Mouse (Mus musculus): ENCODE results near the gene Naif1. TPM values are rescaled to one million over a fixed set of nuclear protein-coding genes. Genes with fewer than 3 reads are reported as not detected.

Naif1 gene
- total and polyA plus RNA-seq, 2 experiments, result 0.83 to 3.0 TPM

GRCm38 (mm10) chr2:32429215-32429891 lies 20.9 kb upstream of the Naif1 start:
- no peak overlapping the region for H3K27ac ChIP-seq (replicated peaks; ENCODE audit: insufficient read depth, low read depth, low read length)
- TF ChIP-seq CTCF (IDR thresholded peaks at IDR 0.05; ENCODE audit: low read depth, low read length) (no peak), POLR2A (IDR thresholded peaks at IDR 0.05; ENCODE audit: extremely low read depth, insufficient read depth, low read length) (no peak)
- no peaks in the 10 kb centered on the region for H3K36me3 ChIP-seq (ENCODE audit: control insufficient read depth, insufficient read depth, low read length)
- peaks cover 16% of the 10 kb centered on the region for H3K4me1 ChIP-seq (ENCODE audit: control insufficient read depth, insufficient read depth, low read length)
- H3K79me2 ChIP-seq (ENCODE audit: control insufficient read depth, insufficient read depth, low read length), result peaks cover 28% of the 10 kb centered on the region; the same call in 1 of the 2 replicates
- no peak overlapping the region for H3K4me3 ChIP-seq (ENCODE audit: insufficient read depth, low read depth, low read length)
- 65% methylated on average over 4 of the region's 4 CpGs for WGBS
- no peak overlapping the region for H3K9ac ChIP-seq (ENCODE audit: low read depth, low read length)
- DNase-seq (ENCODE audit: extremely low read depth, low read depth, low spot score), result no peak
- no peaks in the 10 kb centered on the region for H3K27me3 ChIP-seq (ENCODE audit: control insufficient read depth, insufficient read depth, low read length)

GRCm38 (mm10) chr2:32430701-32431676 lies 19.3 kb upstream of the Naif1 start:
- no peak overlapping the region for H3K27ac ChIP-seq (replicated peaks; ENCODE audit: insufficient read depth, low read depth, low read length)
- DNase-seq (ENCODE audit: extremely low read depth, low read depth, low spot score), result no peak
- H3K36me3 ChIP-seq (ENCODE audit: control insufficient read depth, insufficient read depth, low read length), result no peaks in the 10 kb centered on the region
- 72% methylated on average over 18 of the region's 18 CpGs for WGBS
- H3K9ac ChIP-seq (ENCODE audit: low read depth, low read length), result no peak overlapping the region
- H3K27me3 ChIP-seq (ENCODE audit: control insufficient read depth, insufficient read depth, low read length), result no peaks in the 10 kb centered on the region
- H3K4me1 ChIP-seq (ENCODE audit: control insufficient read depth, insufficient read depth, low read length), result peaks cover 4% of the 10 kb centered on the region; the same call in 1 of the 2 replicates
- no peak overlapping the region for H3K4me3 ChIP-seq (ENCODE audit: insufficient read depth, low read depth, low read length)
- peaks cover 28% of the 10 kb centered on the region; the same call in 1 of the 2 replicates for H3K79me2 ChIP-seq (ENCODE audit: control insufficient read depth, insufficient read depth, low read length)
- TF ChIP-seq CTCF (IDR thresholded peaks at IDR 0.05; ENCODE audit: low read depth, low read length) (no peak), POLR2A (IDR thresholded peaks at IDR 0.05; ENCODE audit: extremely low read depth, insufficient read depth, low read length) (no peak)

GRCm38 (mm10) chr2:32436686-32437372 lies 13.4 kb upstream of the Naif1 start:
- Histone ChIP-seq H3K27me3 (ENCODE audit: control insufficient read depth, insufficient read depth, low read length) (no peaks in the 10 kb centered on the region), H3K4me1 (ENCODE audit: control insufficient read depth, insufficient read depth, low read length) (peaks cover 28% of the 10 kb centered on the region), H3K4me3 (ENCODE audit: insufficient read depth, low read depth, low read length) (no peak overlapping the region), H3K27ac (replicated peaks; ENCODE audit: insufficient read depth, low read depth, low read length) (peak overlapping the region; percentile 33), H3K9ac (ENCODE audit: low read depth, low read length) (no peak overlapping the region), H3K79me2 (ENCODE audit: control insufficient read depth, insufficient read depth, low read length) (peaks cover 31% of the 10 kb centered on the region; the same call in 1 of the 2 replicates), H3K36me3 (ENCODE audit: control insufficient read depth, insufficient read depth, low read length) (no peaks in the 10 kb centered on the region)
- no peak for TF ChIP-seq POLR2A (IDR thresholded peaks at IDR 0.05; ENCODE audit: extremely low read depth, insufficient read depth, low read length)
- TF ChIP-seq CTCF (IDR thresholded peaks at IDR 0.05; ENCODE audit: low read depth, low read length), result no peak
- WGBS, result 20% methylated on average over 3 of the region's 3 CpGs
- peak; percentile 57 for DNase-seq (ENCODE audit: extremely low read depth, low read depth, low spot score)

GRCm38 (mm10) chr2:32437612-32438166 lies 12.6 kb upstream of the Naif1 start:
- Histone ChIP-seq H3K4me1 (ENCODE audit: control insufficient read depth, insufficient read depth, low read length) (peaks cover 29% of the 10 kb centered on the region), H3K36me3 (ENCODE audit: control insufficient read depth, insufficient read depth, low read length) (no peaks in the 10 kb centered on the region), H3K79me2 (ENCODE audit: control insufficient read depth, insufficient read depth, low read length) (peaks cover 33% of the 10 kb centered on the region; the same call in 1 of the 2 replicates), H3K4me3 (ENCODE audit: insufficient read depth, low read depth, low read length) (no peak overlapping the region), H3K9ac (ENCODE audit: low read depth, low read length) (no peak overlapping the region), H3K27ac (replicated peaks; ENCODE audit: insufficient read depth, low read depth, low read length) (no peak overlapping the region; the same call in 1 of the 2 replicates), H3K27me3 (ENCODE audit: control insufficient read depth, insufficient read depth, low read length) (no peaks in the 10 kb centered on the region)
- no peak for TF ChIP-seq POLR2A (IDR thresholded peaks at IDR 0.05; ENCODE audit: extremely low read depth, insufficient read depth, low read length)
- no peak for TF ChIP-seq CTCF (IDR thresholded peaks at IDR 0.05; ENCODE audit: low read depth, low read length)
- 73% methylated on average over 2 of the region's 2 CpGs for WGBS
- no peak for DNase-seq (ENCODE audit: extremely low read depth, low read depth, low spot score)

GRCm38 (mm10) chr2:32438733-32439132 lies 11.5 kb upstream of the Naif1 start:
- Histone ChIP-seq H3K4me3 (ENCODE audit: insufficient read depth, low read depth, low read length) (no peak overlapping the region), H3K36me3 (ENCODE audit: control insufficient read depth, insufficient read depth, low read length) (no peaks in the 10 kb centered on the region), H3K27ac (replicated peaks; ENCODE audit: insufficient read depth, low read depth, low read length) (no peak overlapping the region), H3K79me2 (ENCODE audit: control insufficient read depth, insufficient read depth, low read length) (peaks cover 31% of the 10 kb centered on the region; the same call in 1 of the 2 replicates), H3K27me3 (ENCODE audit: control insufficient read depth, insufficient read depth, low read length) (no peaks in the 10 kb centered on the region), H3K4me1 (ENCODE audit: control insufficient read depth, insufficient read depth, low read length) (peaks cover 29% of the 10 kb centered on the region), H3K9ac (ENCODE audit: low read depth, low read length) (no peak overlapping the region)
- 53% methylated on average over 3 of the region's 3 CpGs for WGBS
- DNase-seq (ENCODE audit: extremely low read depth, low read depth, low spot score), result peak; percentile 39
- TF ChIP-seq CTCF (IDR thresholded peaks at IDR 0.05; ENCODE audit: low read depth, low read length) (no peak), POLR2A (IDR thresholded peaks at IDR 0.05; ENCODE audit: extremely low read depth, insufficient read depth, low read length) (no peak)

All from liver, adult 2 months (tissue).